Mouse (Mus musculus): Measurements from ENCODE around the gene Gm1330. TPM values are rescaled to one million over a fixed set of nuclear protein-coding genes. Genes with fewer than 3 reads are reported as not detected.
"Not testable (repeated sequence)": the region's sequence is repeated elsewhere in the genome, so short reads cannot be mapped to it uniquely, and the experiment has no call there.

Gm1330 gene
- not detected in 2 replicates for polyA plus RNA-seq (2014; fragmentation: Nextera tagmentation; extraction: Ambion mirVana)

DNA sequence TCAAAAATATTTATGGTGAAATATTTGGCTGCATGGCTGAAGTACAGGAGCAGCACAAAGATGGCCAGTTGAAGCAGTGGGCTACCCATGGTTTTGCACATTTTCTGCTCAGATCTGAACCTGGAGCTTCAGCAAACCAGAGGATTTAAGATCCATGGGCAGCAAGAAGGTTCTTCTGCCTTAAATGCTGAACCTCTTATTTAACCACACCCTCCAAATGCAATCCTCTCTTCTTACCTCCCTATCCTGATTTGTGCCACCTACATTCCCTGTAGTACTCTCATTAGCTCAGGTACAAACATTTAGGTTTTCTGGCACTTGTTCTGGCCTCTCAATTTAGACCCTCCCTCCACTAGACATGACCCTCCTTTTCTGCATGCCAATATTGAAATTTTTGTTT, at the start of gene Gm1330:
Gene Gm1330 (minus strand): TSS at position 101 of the 400 bp plus-strand sequence.
- Histone ChIP-seq H3K27ac (ENCODE audit: low read depth) (no peak within 1 kb of the TSS), H3K27me3 (replicated peaks; ENCODE audit: control insufficient read depth, insufficient read depth, low read length) (no peaks in the 10 kb centered on the region), H3K9ac (ENCODE audit: low read length) (no peak within 1 kb of the TSS), H3K36me3 (ENCODE audit: control insufficient read depth, insufficient read depth, low read length) (no peaks in the 10 kb centered on the region), H3K4me1 (replicated peaks; ENCODE audit: control insufficient read depth, insufficient read depth, low read length) (no peaks in the 10 kb centered on the region), H3K4me2 (ENCODE audit: low read length) (no peak within 1 kb of the TSS), H3K9me3 (ENCODE audit: control insufficient read depth, low read length) (no peaks in the 10 kb centered on the region), H3K4me3 (ENCODE audit: low read depth, low read length) (no peak within 1 kb of the TSS)
- DNase-seq (ENCODE audit: low spot score) (no peak), ATAC-seq (replicated peaks; ENCODE audit: low FRiP score, low TSS enrichment, low read depth) (no peak)

- not testable (repeated sequence) for DNase-seq (ENCODE audit: low spot score); H3K4me1 ChIP-seq (replicated peaks; ENCODE audit: control insufficient read depth, insufficient read depth, low read length); H3K36me3 ChIP-seq (ENCODE audit: control insufficient read depth, insufficient read depth, low read length); H3K9me3 ChIP-seq (ENCODE audit: control insufficient read depth, low read length); H3K4me2 ChIP-seq (ENCODE audit: low read length); H3K27ac ChIP-seq (ENCODE audit: low read depth); H3K4me3 ChIP-seq (ENCODE audit: low read depth, low read length); H3K27me3 ChIP-seq (replicated peaks; ENCODE audit: control insufficient read depth, insufficient read depth, low read length); H3K9ac ChIP-seq (ENCODE audit: low read length); ATAC-seq (replicated peaks; ENCODE audit: low FRiP score, low TSS enrichment, low read depth)
- 80% methylated on average over 5 of the region's 5 CpGs for WGBS
These were observed 14.1 kb upstream of the Gm1330 start, which contains the start of gene Gm10750 for GRCm38 (mm10) chr2:149017137-149017536. Gene Gm10750 (minus strand): TSS chr2:149017237.

DNA sequence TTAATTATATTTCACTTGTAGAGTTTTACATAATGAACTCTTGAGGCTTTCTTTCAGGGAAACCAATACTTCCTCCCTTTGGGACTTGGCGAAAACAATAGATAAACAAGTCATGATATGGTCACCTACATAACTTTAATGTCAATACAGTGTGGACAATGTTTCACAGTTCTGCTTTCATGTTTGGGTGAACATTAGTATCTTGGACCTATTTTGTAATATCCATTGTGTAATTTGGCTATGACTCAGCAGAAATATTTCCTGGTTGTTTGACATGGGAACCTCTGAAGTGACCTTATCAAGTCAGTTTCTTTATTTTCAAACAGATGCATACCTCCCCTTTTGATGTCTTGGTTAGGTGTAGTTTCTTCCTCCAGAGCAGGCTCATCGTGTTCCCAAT, 1.8 kb upstream of the Gm1330 start:
- H3K36me3 ChIP-seq (ENCODE audit: control insufficient read depth, insufficient read depth, low read length) = no peaks in the 10 kb centered on the region
- H3K4me1 ChIP-seq (replicated peaks; ENCODE audit: control insufficient read depth, insufficient read depth, low read length) = no peaks in the 10 kb centered on the region
- no peaks in the 10 kb centered on the region for H3K27me3 ChIP-seq (replicated peaks; ENCODE audit: control insufficient read depth, insufficient read depth, low read length)
- 81% methylated on average over 2 of the region's 2 CpGs for WGBS
- no peak overlapping the region for H3K4me2 ChIP-seq (ENCODE audit: low read length)
- DNase-seq (ENCODE audit: low spot score) (no peak), ATAC-seq (replicated peaks; ENCODE audit: low FRiP score, low TSS enrichment, low read depth) (no peak)
- H3K9ac ChIP-seq (ENCODE audit: low read length) = no peak overlapping the region
- H3K4me3 ChIP-seq (ENCODE audit: low read depth, low read length) = no peak overlapping the region
- no peaks in the 10 kb centered on the region for H3K9me3 ChIP-seq (ENCODE audit: control insufficient read depth, low read length)
- H3K27ac ChIP-seq (ENCODE audit: low read depth) = no peak overlapping the region

DNA sequence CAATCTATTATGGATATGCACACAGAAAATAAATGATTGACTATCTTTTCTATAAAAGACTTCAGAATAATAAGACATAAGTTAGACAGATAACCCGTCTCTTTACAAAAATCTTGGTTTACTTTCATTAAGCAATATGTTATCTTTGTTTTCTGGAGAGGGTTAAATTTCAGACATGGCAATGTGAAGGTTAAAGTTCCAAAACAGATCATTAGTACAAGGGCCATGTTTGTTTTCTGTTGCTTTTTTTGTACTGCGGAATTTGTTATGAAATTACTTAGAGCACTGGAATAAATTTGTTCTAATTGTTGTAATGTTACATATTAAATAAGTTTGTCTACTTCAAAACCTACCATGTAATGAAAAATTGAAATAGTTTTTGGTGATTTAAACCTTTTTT, 7.9 kb downstream of the Gm1330 start:
- H3K4me1 ChIP-seq (replicated peaks; ENCODE audit: control insufficient read depth, insufficient read depth, low read length) = no peaks in the 10 kb centered on the region
- H3K27me3 ChIP-seq (replicated peaks; ENCODE audit: control insufficient read depth, insufficient read depth, low read length) = no peaks in the 10 kb centered on the region
- no peaks in the 10 kb centered on the region for H3K36me3 ChIP-seq (ENCODE audit: control insufficient read depth, insufficient read depth, low read length)
- H3K4me2 ChIP-seq (ENCODE audit: low read length) = no peak overlapping the region
- no peak overlapping the region for H3K27ac ChIP-seq (ENCODE audit: low read depth)
- no peak overlapping the region for H3K4me3 ChIP-seq (ENCODE audit: low read depth, low read length)
- WGBS = 87% methylated on average over 2 of the region's 2 CpGs
- H3K9me3 ChIP-seq (ENCODE audit: control insufficient read depth, low read length) = no peaks in the 10 kb centered on the region
- no peak for ATAC-seq (replicated peaks; ENCODE audit: low FRiP score, low TSS enrichment, low read depth)
- no peak overlapping the region for H3K9ac ChIP-seq (ENCODE audit: low read length)
- no peak for DNase-seq (ENCODE audit: low spot score)

Other genes with a start within 250 kb of the Gm1330 start
- gene Cst11, start 231.8 kb downstream of the Gm1330 start, polyA plus RNA-seq (2014; fragmentation: Nextera tagmentation; extraction: Ambion mirVana) = not detected in 2 replicates
- gene 8030411F24Rik, start 221.2 kb downstream of the Gm1330 start, polyA plus RNA-seq (2014; fragmentation: Nextera tagmentation; extraction: Ambion mirVana) = not detected in 2 replicates
- 0.36 and 0.49 TPM in 2 replicates for gene Cst12, start 213.9 kb downstream of the Gm1330 start, polyA plus RNA-seq (2014; fragmentation: Nextera tagmentation; extraction: Ambion mirVana)
- gene Cst8, start 204.5 kb downstream of the Gm1330 start, polyA plus RNA-seq (2014; fragmentation: Nextera tagmentation; extraction: Ambion mirVana) = not detected in 2 replicates
- not detected in 2 replicates for gene Cst13, start 183.2 kb downstream of the Gm1330 start, polyA plus RNA-seq (2014; fragmentation: Nextera tagmentation; extraction: Ambion mirVana)
- not detected in 2 replicates for gene Cst9, start 168.1 kb downstream of the Gm1330 start, polyA plus RNA-seq (2014; fragmentation: Nextera tagmentation; extraction: Ambion mirVana)
- not detected in 2 replicates for gene 9230104L09Rik, start 138.2 kb downstream of the Gm1330 start, polyA plus RNA-seq (2014; fragmentation: Nextera tagmentation; extraction: Ambion mirVana)
- 404 and 423 TPM in 2 replicates for gene Cst3, start 127.6 kb downstream of the Gm1330 start, polyA plus RNA-seq (2014; fragmentation: Nextera tagmentation; extraction: Ambion mirVana)
- not detected in 2 replicates for gene Gm10750, start 14.0 kb upstream of the Gm1330 start, polyA plus RNA-seq (2014; fragmentation: Nextera tagmentation; extraction: Ambion mirVana)

Measured in intestine, embryonic 14.5 days (tissue).